Mouse (Mus musculus) heart, adult 8-10 months (tissue): ENCODE measurements around the gene Npas3. TPM values are rescaled to one million over a fixed set of nuclear protein-coding genes. Genes with fewer than 3 reads are reported as not detected.

ENCODE experiments used
- DNase-seq: peaks from one replicate; pipeline ENCODE4 v3.0.0; 2022; ENCODE audit warnings: low spot score
- total RNA-seq, 4 experiments: library from RNA; stranded (reverse); gene quantifications; 2 replicates each; pipeline ENCODE4 v1.2.4; 2022

Npas3 gene
- total RNA-seq, 4 experiments from 2014 or later = 0.05 to 0.20 (median 0.17) TPM

DNA sequence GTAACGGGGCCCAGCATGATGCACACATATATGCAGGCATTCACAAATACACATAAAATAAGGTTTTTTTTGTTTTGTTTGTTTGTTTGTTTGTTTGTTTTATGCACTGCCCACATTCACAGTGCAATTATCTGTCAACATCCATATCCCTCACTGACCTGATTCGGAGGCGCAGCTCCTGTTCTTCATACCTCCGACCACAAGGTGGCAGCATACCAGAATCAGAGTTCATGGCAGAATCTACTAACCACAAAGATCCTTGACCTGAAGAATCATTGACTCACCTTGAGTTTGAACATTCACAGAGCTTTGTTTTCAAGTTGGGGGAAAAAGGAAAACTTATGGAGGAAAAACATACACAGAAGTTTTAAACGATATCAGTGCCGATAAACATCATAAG lies 743.9 kb downstream of the Npas3 start:
- DNase-seq = no peak

DNA sequence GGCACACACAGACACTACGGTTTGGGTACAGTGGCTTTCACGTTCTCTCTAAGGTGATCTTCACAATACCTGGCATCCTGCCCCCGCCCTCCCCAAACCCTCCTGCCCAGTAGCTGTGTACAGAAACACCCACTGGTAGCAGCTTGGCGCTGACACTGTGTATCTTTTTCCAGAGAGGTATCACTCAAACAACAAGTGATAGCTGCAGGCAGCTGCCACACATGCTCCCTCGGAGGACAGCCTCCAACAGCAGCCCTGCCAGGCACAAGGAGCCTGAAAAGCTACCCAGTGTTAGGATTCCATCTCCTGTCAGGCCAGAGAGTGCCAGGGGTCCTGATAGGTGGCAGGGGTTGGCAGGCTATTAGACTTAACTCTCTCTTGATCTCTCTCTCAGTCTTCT lies 747.2 kb downstream of the Npas3 start:
- DNase-seq = peak; percentile 3

DNA sequence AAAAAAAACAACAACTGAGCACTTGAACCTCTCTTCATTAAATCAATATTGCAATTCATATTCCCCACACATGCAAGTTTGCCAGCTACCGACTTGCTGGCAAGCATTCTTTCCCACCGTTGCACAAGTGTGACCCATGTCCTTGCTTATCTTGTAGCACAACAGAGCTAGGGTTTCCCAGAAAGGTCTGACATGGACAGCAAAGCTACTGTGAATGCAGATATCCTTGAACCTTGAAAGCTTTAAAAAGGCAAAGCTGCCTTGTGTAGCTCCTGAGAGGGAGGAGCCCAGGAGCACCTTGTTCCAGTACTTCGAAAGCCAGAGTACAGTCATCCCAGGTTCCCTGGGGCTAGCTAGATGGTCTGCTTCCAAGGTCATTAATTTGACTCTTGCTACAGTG lies 748.7 kb downstream of the Npas3 start:
- no peak for DNase-seq

DNA sequence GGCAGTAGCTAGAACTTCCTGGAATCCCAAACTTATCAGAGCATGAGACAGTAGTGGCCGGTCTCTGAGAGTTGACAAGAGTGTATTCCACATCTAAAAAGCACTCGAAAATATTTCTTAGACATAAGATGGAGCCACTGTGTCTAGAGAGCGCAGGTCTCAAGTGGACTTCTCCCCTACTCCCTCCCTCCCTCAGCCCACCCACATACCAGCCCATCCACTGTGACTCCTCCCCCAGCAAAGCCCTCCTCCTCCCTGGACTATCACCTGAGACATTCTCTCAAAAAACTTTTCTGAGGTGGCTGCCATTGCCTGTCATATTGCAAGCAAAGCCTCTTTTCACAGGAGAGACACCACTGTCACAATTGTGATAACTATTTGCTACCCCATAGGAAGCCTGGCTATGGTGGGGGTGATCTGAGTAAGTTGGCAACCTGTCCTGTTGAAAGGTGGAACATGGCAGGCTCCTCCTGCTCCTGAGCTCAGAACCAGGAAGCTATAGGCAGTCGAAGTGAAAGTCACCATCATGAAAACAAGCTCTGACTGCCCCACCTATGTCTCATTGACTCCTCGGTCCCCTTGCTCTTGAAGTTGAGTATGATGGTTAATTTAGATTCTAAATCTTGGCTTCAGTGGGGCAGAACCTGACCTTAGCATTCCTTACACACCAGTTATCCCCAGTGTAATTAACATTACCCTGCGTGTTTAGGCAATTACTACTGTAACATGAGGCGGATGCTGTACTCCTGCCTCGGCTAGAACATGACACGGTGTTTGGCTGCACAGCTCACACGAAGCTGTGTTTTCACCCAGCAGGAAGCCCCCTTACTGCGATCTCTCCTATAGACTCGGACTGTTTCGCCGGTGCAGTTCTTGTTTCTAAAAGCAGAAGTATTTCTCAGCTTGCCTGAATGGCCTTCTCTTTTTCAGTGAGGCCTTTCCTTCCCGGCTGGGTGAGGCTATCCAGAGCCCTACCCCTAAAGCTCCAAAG lies 751.5 kb downstream of the Npas3 start:
- no peak for DNase-seq

DNA sequence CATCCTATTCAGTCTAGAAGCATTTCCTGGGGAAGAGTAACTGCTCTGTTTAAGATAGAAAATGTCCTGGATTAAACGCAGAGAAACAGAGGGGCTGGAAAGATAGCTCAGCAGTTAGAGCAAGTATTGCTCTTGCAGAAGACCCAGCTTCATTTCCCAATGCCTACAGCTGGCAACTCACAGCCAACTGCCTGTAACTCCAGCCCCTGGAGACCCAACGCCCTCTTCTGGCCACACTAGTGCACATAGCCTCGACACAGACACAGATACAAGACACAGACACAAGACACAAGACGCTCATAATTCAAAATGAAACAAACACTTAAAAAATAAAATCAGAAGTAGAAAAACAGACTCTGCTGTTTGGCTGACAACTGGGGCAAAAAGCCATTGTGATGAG lies 754.0 kb downstream of the Npas3 start:
- DNase-seq = no peak

DNA sequence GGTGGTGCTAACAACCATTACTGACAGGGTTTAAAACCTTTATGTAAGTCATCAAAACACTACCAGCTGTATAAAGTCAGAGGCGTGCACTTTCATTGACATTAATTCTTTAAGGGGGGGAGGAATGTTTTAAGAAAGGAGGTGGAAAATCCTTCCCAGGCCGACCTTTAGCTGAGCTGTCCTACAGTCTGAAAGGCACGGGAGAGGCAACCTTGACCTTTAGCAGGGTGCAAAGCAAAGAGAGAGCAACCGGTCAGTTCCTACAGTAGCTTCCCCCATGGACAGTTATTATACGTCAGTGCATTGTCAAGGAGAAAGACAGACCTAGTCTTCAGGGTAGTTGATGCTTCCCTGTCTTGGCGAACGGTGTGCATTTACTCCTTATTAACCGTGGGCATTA lies 756.1 kb downstream of the Npas3 start:
- no peak for DNase-seq

DNA sequence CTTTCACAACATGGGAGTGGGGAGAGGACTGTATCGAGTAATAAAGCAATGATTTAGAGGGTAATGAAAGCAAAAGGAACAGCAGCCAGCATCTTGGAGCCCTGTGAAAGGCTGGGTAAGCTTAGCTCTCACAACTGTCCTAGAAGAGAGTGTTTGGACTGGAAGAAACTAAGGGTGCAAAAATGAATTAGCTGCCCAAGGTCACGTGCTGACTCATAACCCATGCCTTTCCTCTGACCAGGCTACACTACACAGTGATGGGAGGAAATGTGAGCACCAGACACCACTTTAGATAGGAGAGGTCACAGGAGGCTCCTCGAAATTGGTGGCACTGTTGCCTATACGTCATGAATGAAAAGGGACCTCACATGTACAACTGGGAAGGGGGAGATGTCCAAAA lies 757.1 kb downstream of the Npas3 start:
- DNase-seq = no peak

DNA sequence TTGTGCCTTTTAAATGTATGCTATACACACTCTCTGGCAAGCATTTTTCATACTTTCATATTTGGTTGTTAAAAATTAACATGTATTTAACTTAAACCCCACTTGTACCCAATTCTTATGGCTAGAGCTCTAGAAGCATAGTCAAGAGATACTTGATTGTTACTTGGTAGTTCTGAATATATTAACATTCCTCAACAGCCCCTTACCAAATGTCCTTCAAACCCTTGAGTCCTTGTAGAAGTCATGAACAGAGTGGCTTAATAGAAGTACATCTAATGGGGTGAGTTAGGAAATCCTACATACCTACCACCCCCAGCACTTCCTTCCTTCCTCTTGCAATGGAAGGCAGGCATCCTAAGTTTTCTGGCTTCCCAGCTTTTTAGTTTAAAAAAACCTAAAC lies 766.8 kb downstream of the Npas3 start:
- DNase-seq = no peak

DNA sequence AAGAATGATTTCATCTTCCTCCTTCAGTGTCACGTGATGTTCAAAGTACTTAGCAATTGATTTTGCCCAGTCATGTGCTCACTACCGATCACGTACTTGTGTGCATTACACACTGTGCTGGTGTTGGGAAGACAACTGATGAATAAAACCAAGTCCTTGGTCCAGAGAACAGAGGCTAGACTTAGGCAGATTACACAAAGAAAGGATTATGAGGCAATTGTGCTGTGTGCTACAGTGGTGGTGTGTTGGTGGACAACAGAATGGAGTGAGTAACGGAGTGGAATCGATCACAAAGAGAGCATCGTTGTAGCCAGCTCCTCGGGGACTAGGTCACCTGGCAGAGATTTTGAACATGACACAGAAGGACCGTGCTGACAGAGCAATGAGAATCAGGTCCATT lies 769.5 kb downstream of the Npas3 start:
- no peak for DNase-seq

DNA sequence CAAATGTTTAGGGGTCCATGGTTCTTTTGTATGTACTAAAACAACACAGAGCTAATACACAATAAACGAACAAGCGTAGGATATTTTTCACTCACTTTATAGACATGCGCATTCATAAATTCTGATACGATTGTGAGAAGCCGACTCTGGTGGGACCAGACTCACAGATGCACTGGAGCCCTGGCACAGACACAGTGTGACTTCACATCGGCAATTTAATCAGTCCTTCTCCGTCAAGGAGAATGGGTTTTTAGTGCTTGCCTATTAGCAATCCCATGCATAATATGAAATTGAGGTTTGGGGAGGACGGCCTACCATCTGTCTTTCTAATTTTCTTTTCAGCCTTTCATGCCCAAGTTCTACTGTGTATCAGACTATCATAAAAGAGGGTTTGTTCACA lies 771.5 kb downstream of the Npas3 start:
- no peak for DNase-seq

DNA sequence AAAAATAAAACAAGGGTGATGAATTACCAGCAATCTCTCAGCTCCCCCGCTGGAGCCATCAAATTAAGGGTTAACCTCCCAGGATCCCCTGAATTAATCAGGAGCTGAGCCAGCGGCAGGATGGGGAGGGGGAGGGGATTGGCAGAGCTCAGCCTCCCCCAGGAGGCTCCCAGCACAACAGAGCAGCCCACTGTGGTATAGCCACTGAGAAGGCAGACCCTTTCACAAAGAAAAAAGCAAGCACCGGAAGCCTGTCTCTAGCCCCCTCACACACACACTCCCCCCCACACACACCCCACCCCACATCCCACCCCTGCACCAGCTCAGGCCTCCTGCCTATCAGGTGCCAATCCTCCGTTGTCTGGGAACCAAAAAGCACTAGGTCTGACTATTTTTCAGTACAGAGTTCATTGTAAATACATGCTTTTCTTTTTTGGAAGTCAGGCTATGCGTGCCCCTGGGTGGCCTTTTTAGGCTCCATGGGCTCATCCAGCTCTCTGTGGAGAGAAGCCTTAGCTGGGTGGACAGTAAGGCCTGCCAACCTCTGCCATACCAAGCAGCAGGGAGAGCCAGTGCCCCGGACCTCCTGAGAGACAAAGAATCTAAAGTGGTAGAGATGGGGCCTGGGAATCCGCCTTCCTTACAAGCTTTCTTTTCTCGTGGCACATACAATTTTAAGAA lies 786.3 kb downstream of the Npas3 start:
- DNase-seq = no peak

DNA sequence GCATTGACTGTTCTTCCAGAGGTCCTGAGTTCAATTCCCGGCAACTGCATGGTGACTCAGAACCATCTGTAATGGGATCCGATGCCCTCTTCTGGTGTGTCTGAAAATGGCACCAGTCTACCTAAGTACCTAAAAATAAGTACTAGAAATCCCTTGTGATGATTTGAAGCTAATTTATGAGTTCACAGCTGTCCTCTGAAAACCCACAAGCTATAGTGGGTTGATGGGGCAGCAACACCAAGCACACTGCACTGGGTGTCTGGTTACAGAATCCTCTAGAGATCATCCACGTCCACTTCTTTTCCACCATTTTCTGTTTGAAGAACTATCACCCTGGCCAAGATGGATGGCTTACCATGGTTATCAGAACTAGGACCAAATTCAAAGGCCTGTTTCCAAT lies 789.1 kb downstream of the Npas3 start:
- no peak for DNase-seq

DNA sequence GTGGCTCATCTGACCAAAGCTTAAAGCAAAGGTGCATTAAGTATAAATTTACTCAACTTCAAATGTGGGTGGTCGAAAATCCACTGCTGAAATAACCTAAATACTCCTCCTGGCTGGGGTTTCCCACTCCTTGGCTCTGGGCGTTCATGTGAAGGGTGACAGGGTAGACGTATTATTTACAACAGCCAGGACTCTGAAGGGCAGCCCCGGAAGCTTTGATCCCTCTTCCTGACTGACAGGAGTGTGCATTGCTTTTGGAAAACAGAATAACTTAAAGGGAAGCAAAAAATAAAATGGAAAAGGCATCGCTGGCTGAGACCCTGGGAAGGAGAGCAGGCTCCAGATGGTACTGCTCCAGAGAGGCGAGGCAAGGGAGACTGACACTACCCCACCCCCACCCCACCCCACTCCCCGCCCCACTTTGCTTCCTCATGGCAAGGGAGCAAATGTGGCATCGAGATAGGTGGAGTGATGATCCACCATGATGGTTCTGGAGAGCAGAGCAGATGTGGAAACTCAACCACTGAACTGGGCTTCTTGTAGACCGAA lies 794.6 kb downstream of the Npas3 start:
- no peak for DNase-seq

DNA sequence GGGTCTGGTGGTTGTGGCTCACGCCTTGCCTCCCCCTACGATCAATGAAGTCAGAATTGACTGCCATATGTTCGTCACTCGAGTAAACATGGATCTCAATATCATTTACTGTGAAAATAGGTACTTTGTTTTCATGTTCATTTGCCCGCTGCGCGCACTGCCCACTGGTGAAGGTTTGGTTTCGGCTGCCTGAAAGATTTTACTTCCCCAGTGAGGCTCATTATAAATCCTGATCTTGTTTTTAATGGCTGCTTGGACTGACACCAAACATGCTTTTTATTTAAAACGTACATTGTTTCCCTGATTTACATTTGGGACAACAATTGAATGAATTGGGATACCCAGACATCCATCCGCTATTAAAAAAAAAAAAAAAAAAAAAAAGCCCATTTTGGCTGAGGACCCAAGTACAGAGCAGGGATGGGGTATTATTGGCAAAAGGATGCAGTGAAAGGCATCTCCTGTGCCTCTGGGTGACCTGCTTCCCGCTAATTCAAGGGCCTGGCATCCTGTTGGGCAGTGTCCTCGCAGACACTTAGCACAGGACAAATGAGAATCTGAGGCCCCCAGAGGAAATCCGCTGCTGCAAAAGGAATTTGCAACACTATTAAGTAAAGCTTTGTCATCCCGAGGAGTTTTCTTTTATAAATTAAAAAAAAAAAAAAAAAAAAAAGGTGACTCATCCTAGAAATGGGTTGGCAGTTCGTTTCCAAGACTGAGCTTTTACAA lies 796.3 kb downstream of the Npas3 start:
- DNase-seq = no peak

DNA sequence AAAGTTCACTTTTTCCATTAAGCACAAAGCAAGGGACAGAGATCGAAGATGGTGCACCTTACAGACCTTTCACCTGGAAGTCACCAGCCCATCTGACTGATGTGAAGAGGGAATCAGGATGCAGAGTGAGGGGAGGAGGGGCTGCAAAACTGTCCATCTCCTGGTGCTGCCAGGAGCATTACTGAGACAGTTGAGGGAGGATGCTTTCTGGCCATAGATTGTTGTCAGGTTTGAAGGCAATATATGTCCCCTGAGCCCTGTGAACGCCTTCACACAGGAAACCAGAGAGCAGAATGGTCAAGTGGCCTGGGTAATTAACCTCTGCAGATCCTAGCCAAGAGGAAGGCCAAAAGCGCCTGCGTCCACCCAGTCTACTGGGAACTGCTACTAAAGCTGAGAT lies 796.9 kb downstream of the Npas3 start:
- DNase-seq = no peak

DNA sequence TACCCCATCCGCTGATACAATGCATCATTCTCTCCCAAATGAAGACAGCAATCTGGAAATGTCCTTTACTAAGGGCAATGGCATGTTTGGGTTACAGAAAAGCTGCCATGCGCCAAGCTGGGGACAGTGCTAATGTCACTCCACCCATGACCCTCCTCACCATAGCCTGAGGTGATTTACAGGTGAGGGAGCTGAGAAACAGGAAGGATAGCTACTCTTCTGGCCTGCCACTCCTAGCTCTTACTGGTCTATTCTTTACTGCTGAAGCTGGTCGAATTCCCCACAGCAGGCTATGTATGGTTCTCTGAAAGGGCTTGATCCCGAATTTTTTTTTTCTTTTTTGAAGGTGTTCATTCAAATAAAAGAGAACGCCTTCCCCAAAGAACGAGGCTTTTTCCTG lies 798.3 kb downstream of the Npas3 start:
- no peak for DNase-seq

DNA sequence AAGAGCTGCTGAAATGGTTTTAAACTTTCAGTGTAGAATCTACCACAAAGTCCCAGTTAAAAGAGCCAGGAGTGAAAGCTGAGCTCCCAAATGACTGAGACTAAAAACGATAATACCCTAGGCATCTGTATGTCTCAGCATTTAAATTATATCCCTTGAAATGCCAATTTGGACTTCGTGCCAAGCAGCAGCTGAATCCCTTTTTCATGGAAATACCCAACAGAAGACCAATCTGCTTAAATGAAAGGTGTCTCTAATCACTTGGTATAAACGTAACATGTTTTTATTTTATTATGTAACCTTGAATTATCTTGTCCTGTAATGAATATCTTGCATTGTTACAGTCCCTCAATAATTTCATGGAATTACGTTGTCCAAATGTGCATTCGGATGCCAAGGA lies 799.6 kb downstream of the Npas3 start:
- no peak for DNase-seq

DNA sequence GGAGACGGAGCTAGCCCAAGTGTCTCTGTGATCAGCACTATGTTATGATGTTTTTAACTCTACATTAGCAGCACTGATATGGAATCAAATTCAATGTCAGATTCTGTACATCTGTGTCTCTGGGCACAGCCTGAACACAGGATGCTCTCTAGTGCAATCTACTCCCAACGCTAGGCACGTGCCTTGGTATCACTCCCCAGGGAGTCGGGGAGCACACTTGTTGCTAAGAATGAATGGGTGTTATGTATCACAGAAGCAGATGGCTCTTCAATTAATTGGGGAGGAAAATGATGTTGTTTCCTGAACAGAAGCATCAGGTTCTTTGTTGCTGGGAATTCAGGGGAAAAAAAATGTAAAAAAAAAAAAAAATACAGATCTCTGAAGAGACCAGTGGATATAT lies 801.4 kb downstream of the Npas3 start:
- DNase-seq = no peak

DNA sequence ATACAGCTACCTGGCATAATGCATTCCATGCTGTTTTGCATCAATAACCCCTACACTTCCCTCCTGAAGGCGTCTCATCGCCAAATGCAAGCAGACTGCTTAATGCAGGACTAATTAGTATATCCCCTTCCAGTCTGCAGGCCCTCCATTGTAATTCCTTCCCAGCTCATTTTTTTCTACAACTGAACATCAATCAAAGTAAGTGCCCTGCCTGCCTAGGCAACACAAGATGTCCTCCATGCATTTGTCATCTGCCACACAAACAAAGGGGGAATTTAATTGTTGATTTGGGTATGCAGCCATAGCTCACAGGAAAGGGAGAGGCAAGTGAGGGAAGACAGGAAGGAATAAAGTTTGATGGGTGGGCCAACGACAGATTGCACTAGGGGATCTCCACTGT lies 804.5 kb downstream of the Npas3 start:
- no peak for DNase-seq

DNA sequence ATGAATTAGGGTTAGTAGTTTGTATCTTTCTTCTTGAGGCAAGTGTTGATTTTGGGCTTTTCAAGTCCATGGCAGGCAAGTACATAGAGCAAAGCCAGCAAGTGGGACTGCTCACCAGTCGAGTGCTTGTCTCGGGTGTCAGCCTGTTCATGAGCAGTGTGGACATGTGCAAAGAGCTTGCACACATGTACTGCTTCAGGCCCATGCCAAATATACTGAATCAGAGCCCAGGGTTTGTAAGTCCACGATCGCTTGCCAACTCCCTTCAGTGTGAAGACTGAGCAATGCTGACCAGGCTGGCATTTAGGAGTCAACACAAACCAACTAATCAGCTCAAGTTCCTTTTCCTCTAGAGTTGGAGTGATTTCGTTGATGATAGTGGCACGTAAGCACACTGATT lies 805.1 kb downstream of the Npas3 start:
- DNase-seq = no peak

DNA sequence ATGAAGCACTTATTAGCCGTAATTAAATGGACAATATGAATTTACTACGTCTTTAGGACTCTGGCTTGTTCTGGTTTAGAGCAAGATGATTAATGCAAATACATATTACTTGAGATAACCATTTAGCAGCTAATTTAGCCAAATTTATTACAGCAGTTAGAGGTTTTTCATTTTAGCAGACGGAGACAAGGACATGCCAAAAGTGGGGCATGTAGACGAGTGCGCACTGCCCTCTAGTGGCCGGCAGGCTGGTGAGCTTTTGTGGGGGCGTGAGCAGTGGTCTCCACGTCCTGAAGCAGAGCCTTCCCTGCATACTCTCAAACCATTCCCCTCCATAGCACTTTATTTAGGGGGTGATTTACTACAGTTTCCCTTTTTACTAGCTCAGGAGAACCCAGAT lies 812.3 kb downstream of the Npas3 start:
- DNase-seq = peak; percentile 31

DNA sequence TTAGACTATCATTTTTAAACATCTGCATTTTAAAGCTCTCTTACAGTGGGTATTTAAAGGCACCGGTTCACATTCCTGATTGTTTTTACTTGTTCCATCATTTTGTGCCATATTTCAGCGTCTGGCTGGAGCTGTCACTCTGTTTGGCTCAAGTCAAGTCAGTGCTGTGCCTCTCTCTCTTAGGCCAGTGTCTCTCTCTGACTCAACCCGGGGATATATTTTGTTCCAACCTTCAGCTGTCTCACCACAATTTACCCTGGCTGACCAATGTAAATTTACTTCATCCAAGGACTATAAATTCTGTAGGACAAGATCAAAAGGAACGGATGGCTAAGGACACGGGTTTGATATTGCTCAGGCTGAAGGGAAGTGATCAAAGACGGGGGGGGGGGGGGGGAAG lies 812.7 kb downstream of the Npas3 start:
- DNase-seq = no peak
